Mouse (Mus musculus) lung, postnatal 0 days (tissue): ENCODE measurements around the gene Casc4. TPM values are rescaled to one million over a fixed set of nuclear protein-coding genes. Genes with fewer than 3 reads are reported as not detected.

Experiments
- ATAC-seq: fragments of 200-750 bp; cut with Nextera tagmentation; 2 replicates; pipeline ENCODE4 v1.8.0; 2017; ENCODE audit warnings: moderate library complexity
- DNase-seq: peaks from one replicate; pipeline ENCODE4 v3.0.0-alpha.2; 2016; ENCODE audit warnings: low spot score
- H3K27ac ChIP-seq: fragments of 300-500 bp; sonication (generic); 2 replicates; pipeline ENCODE4 v1.5.1; 2014; ENCODE audit warnings: antibody characterized with exemption, mild to moderate bottlenecking, low read length, mixed read lengths
- H3K27me3 ChIP-seq: fragments of 300-500 bp; sonication (generic); replicated peaks from 2 replicates; pipeline ENCODE4 v1.6.1; 2014; ENCODE audit warnings: low read length, mixed read lengths; ENCODE audit not compliant: insufficient read depth
- H3K36me3 ChIP-seq: fragments of 300-500 bp; sonication (generic); 2 replicates; pipeline ENCODE4 v1.6.1; 2014; ENCODE audit warnings: low read length, mixed read lengths; ENCODE audit not compliant: insufficient read depth
- H3K4me1 ChIP-seq: fragments of 300-500 bp; sonication (generic); 2 replicates; pipeline ENCODE4 v1.6.1; 2014; ENCODE audit warnings: antibody characterized with exemption, low read depth, low read length, mixed read lengths; ENCODE audit not compliant: insufficient read depth
- H3K4me2 ChIP-seq: fragments of 300-500 bp; sonication (generic); replicated peaks from 2 replicates; pipeline ENCODE4 v1.6.1; 2014; ENCODE audit warnings: low read depth, mild to moderate bottlenecking, low read length, moderate library complexity, mixed read lengths
- H3K4me3 ChIP-seq: fragments of 300-500 bp; sonication (generic); 2 replicates; pipeline ENCODE4 v1.5.1; 2014; ENCODE audit warnings: low read depth, low read length
- H3K9ac ChIP-seq: fragments of 300-500 bp; sonication (generic); replicated peaks from 2 replicates; pipeline ENCODE4 v1.6.1; 2014; ENCODE audit warnings: low read depth, mild to moderate bottlenecking
- H3K9me3 ChIP-seq: fragments of 300-500 bp; sonication (generic); 2 replicates; pipeline ENCODE4 v1.6.1; 2016; ENCODE audit warnings: low read length, mixed read lengths
- CTCF ChIP-seq: IDR thresholded peaks from 2 replicates; pipeline ENCODE4 v1.5.1; 2016; ENCODE audit warnings: antibody characterized with exemption, mild to moderate bottlenecking
- EP300 ChIP-seq: IDR thresholded peaks from 2 replicates; pipeline ENCODE4 v1.6.1; 2016; ENCODE audit warnings: antibody characterized with exemption, mild to moderate bottlenecking, control low read depth
- WGBS: fragments of 180-500 bp; shearing (Covaris S2); extraction: QIAGEN DNeasy Blood & Tissue Kit; methylation state at CpG from one replicate; pipeline ENCODE4 v1.1.7; 2014; 5-methylcytosine and 5-hydroxymethylcytosine counted together
- polyA plus RNA-seq: library from polyadenylated mRNA; unstranded; fragments of >200 nt; fragmentation: Nextera tagmentation; extraction: Ambion mirVana; gene quantifications from 2 replicates; pipeline ENCODE4 v1.2.1, GENCODE M21; 2015

Gene Casc4
- polyA plus RNA-seq, result 19.7 and 24.3 TPM in 2 replicates

- Histone ChIP-seq H3K27me3 (no peaks in the 10 kb centered on the region), H3K4me1 (no peaks in the 10 kb centered on the region; the same call in none of the 2 replicates), H3K4me3 (peak within 1 kb of the TSS; percentile 70), H3K9ac (peak within 1 kb of the TSS; percentile 69), H3K4me2 (peak within 1 kb of the TSS; percentile 88), H3K9me3 (no peaks in the 10 kb centered on the region), H3K36me3 (no peaks in the 10 kb centered on the region), H3K27ac (peak within 1 kb of the TSS; percentile 74)
- ATAC-seq (peak; percentile 98), DNase-seq (peak; percentile 96)
- WGBS, result 0% methylated on average over 31 of the region's 43 CpGs
- peak; percentile 80 for TF ChIP-seq EP300
- no peak for TF ChIP-seq CTCF
Measured at GRCm38 (mm10) chr2:121866632-121867050, at the start of gene Casc4. Gene Casc4 (plus strand): TSS chr2:121866970.

GRCm38 (mm10) chr2:121821787-121822186 is 45.0 kb upstream of the Casc4 start:
- no peaks in the 10 kb centered on the region for H3K9me3 ChIP-seq
- H3K9ac ChIP-seq, result no peak overlapping the region
- no peak overlapping the region for H3K27ac ChIP-seq
- ATAC-seq (no peak), DNase-seq (no peak)
- TF ChIP-seq CTCF, result no peak
- TF ChIP-seq EP300, result no peak
- no peaks in the 10 kb centered on the region for H3K4me1 ChIP-seq
- no peak overlapping the region for H3K4me3 ChIP-seq
- 85% methylated on average over 7 of the region's 7 CpGs for WGBS
- no peaks in the 10 kb centered on the region for H3K27me3 ChIP-seq
- H3K36me3 ChIP-seq, result no peaks in the 10 kb centered on the region
- H3K4me2 ChIP-seq, result no peak overlapping the region

GRCm38 (mm10) chr2:121824653-121825052 is 42.1 kb upstream of the Casc4 start:
- no peak for DNase-seq

GRCm38 (mm10) chr2:121826189-121826588 is 40.6 kb upstream of the Casc4 start:
- Histone ChIP-seq H3K4me1 (no peaks in the 10 kb centered on the region), H3K27ac (no peak overlapping the region), H3K9me3 (no peaks in the 10 kb centered on the region), H3K36me3 (no peaks in the 10 kb centered on the region), H3K4me2 (no peak overlapping the region), H3K4me3 (no peak overlapping the region), H3K9ac (no peak overlapping the region), H3K27me3 (no peaks in the 10 kb centered on the region)
- TF ChIP-seq CTCF (no peak), EP300 (no peak; the same call in 1 of the 2 replicates)
- ATAC-seq (peak; percentile 54; the same call in 1 of the 2 replicates), DNase-seq (peak; percentile 77)
- WGBS, result 48% methylated on average over 2 of the region's 2 CpGs

More at GRCm38 (mm10) chr2:121824653-121825052, 42.1 kb upstream of the Casc4 start:
- TF ChIP-seq EP300 (no peak), CTCF (no peak)
- Histone ChIP-seq H3K27me3 (no peaks in the 10 kb centered on the region), H3K4me3 (no peak overlapping the region), H3K36me3 (no peaks in the 10 kb centered on the region), H3K9ac (no peak overlapping the region), H3K27ac (no peak overlapping the region), H3K4me2 (no peak overlapping the region), H3K4me1 (no peaks in the 10 kb centered on the region), H3K9me3 (no peaks in the 10 kb centered on the region)
- ATAC-seq, result no peak
- WGBS, result 53% methylated on average over 5 of the region's 5 CpGs

- no peak overlapping the region for H3K4me3 ChIP-seq
- H3K27ac ChIP-seq, result no peak overlapping the region
- ATAC-seq, result no peak
- WGBS, result 86% methylated on average over 3 of the region's 3 CpGs
- no peaks in the 10 kb centered on the region for H3K9me3 ChIP-seq
- no peak overlapping the region for H3K9ac ChIP-seq
- H3K27me3 ChIP-seq, result no peaks in the 10 kb centered on the region
- DNase-seq, result no peak
- no peak overlapping the region for H3K4me2 ChIP-seq
- TF ChIP-seq EP300, result no peak
- no peak for TF ChIP-seq CTCF
- no peaks in the 10 kb centered on the region for H3K36me3 ChIP-seq
- H3K4me1 ChIP-seq, result no peaks in the 10 kb centered on the region
Measured at GRCm38 (mm10) chr2:121828411-121828810, 38.4 kb upstream of the Casc4 start.

GRCm38 (mm10) chr2:121832484-121832894 is 34.3 kb upstream of the Casc4 start:
- Histone ChIP-seq H3K4me3 (no peak overlapping the region), H3K9me3 (no peaks in the 10 kb centered on the region), H3K4me1 (no peaks in the 10 kb centered on the region), H3K9ac (no peak overlapping the region), H3K27ac (no peak overlapping the region), H3K4me2 (no peak overlapping the region), H3K36me3 (no peaks in the 10 kb centered on the region), H3K27me3 (no peaks in the 10 kb centered on the region)
- WGBS, result 4% methylated on average over 5 of the region's 5 CpGs
- peak; percentile 81 for TF ChIP-seq CTCF
- no peak for TF ChIP-seq EP300
- DNase-seq, result peak; percentile 86
- ATAC-seq, result peak; percentile 54

GRCm38 (mm10) chr2:121834926-121835325 is 31.8 kb upstream of the Casc4 start:
- H3K9me3 ChIP-seq, result no peaks in the 10 kb centered on the region
- H3K4me3 ChIP-seq, result no peak overlapping the region
- no peak overlapping the region for H3K9ac ChIP-seq
- H3K4me2 ChIP-seq, result no peak overlapping the region
- DNase-seq, result no peak
- 38% methylated on average over 3 of the region's 3 CpGs for WGBS
- no peaks in the 10 kb centered on the region for H3K4me1 ChIP-seq
- ATAC-seq, result no peak
- H3K36me3 ChIP-seq, result no peaks in the 10 kb centered on the region
- no peaks in the 10 kb centered on the region for H3K27me3 ChIP-seq
- no peak overlapping the region for H3K27ac ChIP-seq
- TF ChIP-seq CTCF, result no peak
- TF ChIP-seq EP300, result no peak
